Mouse (Mus musculus) heart, embryonic 10.5 days (tissue): ENCODE results near the gene Socs3. TPM values are rescaled to one million over a fixed set of nuclear protein-coding genes. Genes with fewer than 3 reads are reported as not detected.

ENCODE experiments used
- DNase-seq: peaks from one replicate; pipeline ENCODE4 v3.0.0-alpha.2; 2017; ENCODE audit warnings: low spot score
- H3K27ac ChIP-seq: fragments of 300-500 bp; sonication (generic); 2 replicates; pipeline ENCODE4 v1.5.1; 2016; ENCODE audit warnings: mild to moderate bottlenecking
- H3K27me3 ChIP-seq: fragments of 300-500 bp; sonication (generic); 2 replicates; pipeline ENCODE4 v1.6.1; 2016; ENCODE audit warnings: mild to moderate bottlenecking; ENCODE audit not compliant: poor library complexity, insufficient read depth, severe bottlenecking
- H3K36me3 ChIP-seq: fragments of 300-500 bp; sonication (generic); 2 replicates; pipeline ENCODE4 v1.6.1; 2016; ENCODE audit warnings: mild to moderate bottlenecking, moderate library complexity
- H3K4me1 ChIP-seq: fragments of 300-500 bp; sonication (generic); 2 replicates; pipeline ENCODE4 v1.6.1; 2016; ENCODE audit warnings: mild to moderate bottlenecking
- H3K4me3 ChIP-seq: fragments of 300-500 bp; sonication (generic); 2 replicates; pipeline ENCODE4 v1.5.1; 2016; ENCODE audit warnings: mild to moderate bottlenecking, moderate library complexity
- H3K9me3 ChIP-seq: fragments of 300-500 bp; sonication (generic); 2 replicates; pipeline ENCODE4 v1.6.1; 2016; ENCODE audit warnings: mild to moderate bottlenecking, moderate library complexity
- WGBS: fragments of 180-500 bp; shearing (Covaris S2); methylation state at CpG from one replicate; pipeline ENCODE4 v1.1.7; 2016; 5-methylcytosine and 5-hydroxymethylcytosine counted together
- microRNA-seq: library from miRNA; unstranded; fragments of <30 nt; microRNA quantifications from one replicate; pipeline ENCODE4, GENCODE M21; 2017
- polyA plus RNA-seq: library from polyadenylated mRNA; unstranded; fragments of >200 nt; fragmentation: Nextera tagmentation; extraction: Ambion mirVana; gene quantifications from 2 replicates; pipeline ENCODE4 v1.2.1, GENCODE M21; 2016

Socs3 gene
- polyA plus RNA-seq, 1 experiment from 2014 or later = 10.6 TPM

GRCm38 (mm10) chr11:117918541-117918940, 51.3 kb downstream of the Socs3 start:
- WGBS = 88% methylated on average over 11 of the region's 11 CpGs
- H3K27ac ChIP-seq = no peak overlapping the region

More at GRCm38 (mm10) chr11:117918541-117918940, 51.3 kb downstream of the Socs3 start:
- no peak for DNase-seq
- peaks cover 24% of the 10 kb centered on the region for H3K4me1 ChIP-seq
- H3K27me3 ChIP-seq = peaks cover 22% of the 10 kb centered on the region; the same call in 1 of the 2 replicates
- 0 out of 2 replicates have a peak, but pooled peaks cover 2% of the 10 kb centered on the region for H3K36me3 ChIP-seq
- no peaks in the 10 kb centered on the region; the same call in 1 of the 2 replicates for H3K9me3 ChIP-seq
- no peak overlapping the region for H3K4me3 ChIP-seq

Small RNAs within 50 kb of the gene (microRNA-seq; reads per million reads assigned to microRNA genes)
- gene Mir6933 = not detected

Other genes with a start within 250 kb of the Socs3 start
- 3.7 and 3.9 TPM in 2 replicates for gene Tmc8, start 188.0 kb downstream of the Socs3 start, polyA plus RNA-seq
- 30.6 and 33.3 TPM in 2 replicates for gene Tmc6, start 187.8 kb downstream of the Socs3 start, polyA plus RNA-seq
- gene 6030468B19Rik, start 172.4 kb downstream of the Socs3 start, polyA plus RNA-seq = 4.3 and 4.8 TPM in 2 replicates
- gene Gm20708, start 160.4 kb downstream of the Socs3 start, polyA plus RNA-seq = 1.1 TPM in 2 replicates
- 68.1 and 76.3 TPM in 2 replicates for gene Syngr2, start 160.4 kb downstream of the Socs3 start, polyA plus RNA-seq
- 8.8 and 13.5 TPM in 2 replicates for gene Afmid, start 144.1 kb downstream of the Socs3 start, polyA plus RNA-seq
- gene Tk1, start 144.0 kb downstream of the Socs3 start, polyA plus RNA-seq = 124 and 134 TPM in 2 replicates
- 275 and 334 TPM in 2 replicates for gene Birc5, start 120.8 kb downstream of the Socs3 start, polyA plus RNA-seq
- not detected in 2 replicates for gene Tmem235, start 109.3 kb downstream of the Socs3 start, polyA plus RNA-seq
- gene Tha1, start 96.6 kb downstream of the Socs3 start, polyA plus RNA-seq = 4.0 and 4.3 TPM in 2 replicates
- 34.0 and 38.5 TPM in 2 replicates for gene Pgs1, start 16.2 kb upstream of the Socs3 start, polyA plus RNA-seq
- gene Dnah17, start 160.6 kb upstream of the Socs3 start, polyA plus RNA-seq = 0.12 and 0.14 TPM in 2 replicates